Mouse (Mus musculus): Measurements from ENCODE around the gene Shcbp1l. TPM values are rescaled to one million over a fixed set of nuclear protein-coding genes. Genes with fewer than 3 reads are reported as not detected.
"Not testable (repeated sequence)": the region's sequence is repeated elsewhere in the genome, so short reads cannot be mapped to it uniquely, and the experiment has no call there.

Shcbp1l gene
- total RNA-seq (2017), result 0.68 and 1.0 TPM in 2 replicates

DNA sequence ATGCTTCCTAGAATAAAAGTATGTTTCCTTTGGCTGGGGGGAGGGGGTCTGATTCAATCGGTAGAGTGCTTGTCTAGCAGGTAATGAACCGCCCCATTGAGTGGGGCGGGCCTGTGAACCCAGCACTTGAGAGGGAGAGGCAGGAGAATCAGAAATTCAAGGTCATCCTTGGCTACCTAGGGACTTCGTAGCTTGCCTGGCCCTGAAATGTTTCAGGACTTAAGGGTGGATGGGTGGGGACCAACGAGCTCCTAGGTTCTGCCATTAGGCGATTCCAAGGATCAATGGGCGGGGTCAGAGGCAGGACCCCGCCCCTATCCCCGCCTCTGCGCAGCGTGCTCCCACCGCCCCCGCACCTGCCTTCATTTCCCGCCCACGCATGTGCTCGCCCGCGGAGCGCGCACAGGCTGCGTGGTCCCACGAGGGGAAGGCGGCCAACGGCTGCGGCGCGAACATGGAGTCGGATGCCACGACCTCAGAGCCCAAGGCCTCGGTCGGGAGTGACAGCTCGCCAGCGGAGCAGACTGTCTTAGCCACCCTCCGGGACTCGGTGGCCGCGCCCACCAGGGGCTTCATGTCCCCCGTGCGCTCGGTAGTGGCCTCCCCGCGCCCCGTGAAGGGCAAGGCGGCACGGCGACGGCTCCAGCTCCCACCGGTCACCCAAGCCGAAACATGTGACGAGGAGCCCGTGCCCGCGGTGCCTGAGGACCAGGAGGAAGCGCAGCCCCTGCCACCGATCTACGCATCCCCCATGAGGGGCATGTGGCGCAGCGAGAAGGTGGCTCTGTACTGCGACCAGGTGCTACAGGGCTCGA lies at the start of gene Shcbp1l:
Gene Shcbp1l (plus strand): TSS at position 393 of the 815 bp plus-strand sequence.
- ATAC-seq (replicated peaks; ENCODE audit: low read depth, poor library complexity, severe bottlenecking), result peak; percentile 80

DNA sequence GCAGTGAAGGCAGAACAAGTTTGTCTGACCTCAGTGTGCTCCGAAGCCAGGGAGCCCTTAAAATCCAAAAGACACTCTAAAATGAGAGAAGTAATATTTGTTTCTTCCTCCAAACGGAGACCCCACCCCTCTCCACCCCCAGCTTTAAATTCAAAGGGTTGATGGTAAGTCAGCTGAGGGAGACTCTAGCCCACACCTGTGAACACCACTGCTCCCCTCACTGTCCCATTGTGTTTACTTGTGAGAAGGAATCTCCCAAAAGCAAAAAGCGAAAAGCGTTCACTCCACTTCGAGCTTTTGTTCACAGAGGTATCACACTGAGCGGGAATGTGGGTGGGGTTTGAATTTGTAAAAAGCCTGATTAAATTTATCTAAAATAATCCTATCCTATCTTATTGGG lies 48.5 kb upstream of the Shcbp1l start:
- no peak for ATAC-seq (replicated peaks; ENCODE audit: low read depth, poor library complexity, severe bottlenecking)

DNA sequence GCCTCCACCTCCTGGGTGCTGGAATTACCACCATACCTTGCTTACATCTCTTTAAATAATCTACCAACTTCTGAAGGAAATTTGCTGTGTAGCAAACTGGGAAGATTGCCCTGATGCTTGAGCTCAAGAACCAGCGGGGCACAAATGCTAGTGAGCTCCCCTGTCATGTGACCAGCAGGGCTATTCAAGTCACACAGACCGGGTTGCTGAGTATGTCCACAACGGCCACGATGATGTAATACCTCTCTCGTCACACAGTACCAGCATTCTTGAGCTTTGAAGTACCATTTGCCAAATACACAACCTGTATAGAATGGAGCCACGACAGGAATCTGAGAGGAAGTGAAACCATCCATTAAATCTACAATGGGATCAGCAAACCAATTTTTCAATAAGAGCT lies 46.4 kb upstream of the Shcbp1l start:
- no peak for ATAC-seq (replicated peaks; ENCODE audit: low read depth, poor library complexity, severe bottlenecking)

- no peak for ATAC-seq (replicated peaks; ENCODE audit: low read depth, poor library complexity, severe bottlenecking)
Measured at GRCm38 (mm10) chr1:153379832-153380231, 45.1 kb upstream of the Shcbp1l start.

- no peak for ATAC-seq (replicated peaks; ENCODE audit: low read depth, poor library complexity, severe bottlenecking)
Measured at GRCm38 (mm10) chr1:153380746-153381282, 44.1 kb upstream of the Shcbp1l start.

DNA sequence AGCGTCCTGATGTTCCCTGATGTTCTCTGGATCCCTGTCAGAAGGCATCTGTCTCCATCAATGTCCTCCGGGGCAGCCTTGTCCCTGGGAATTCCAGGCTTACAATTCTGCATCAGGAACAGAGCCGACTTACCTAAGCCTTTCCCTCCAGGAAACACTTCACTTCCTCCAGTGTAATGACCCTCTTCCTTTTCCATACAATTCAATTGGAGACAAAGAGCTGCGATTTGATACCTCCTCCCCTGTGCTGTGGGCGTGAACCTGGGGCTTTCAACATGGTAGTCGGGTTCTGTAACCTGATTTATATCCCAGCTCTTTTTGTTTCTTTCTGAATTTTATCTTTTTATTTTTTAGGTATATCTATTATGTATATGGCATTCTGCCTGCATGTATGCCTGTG lies 39.9 kb upstream of the Shcbp1l start:
- no peak for ATAC-seq (replicated peaks; ENCODE audit: low read depth, poor library complexity, severe bottlenecking)

- not testable (repeated sequence) for ATAC-seq (replicated peaks; ENCODE audit: low read depth, poor library complexity, severe bottlenecking)
Measured at GRCm38 (mm10) chr1:153385661-153386060, 39.3 kb upstream of the Shcbp1l start.

DNA sequence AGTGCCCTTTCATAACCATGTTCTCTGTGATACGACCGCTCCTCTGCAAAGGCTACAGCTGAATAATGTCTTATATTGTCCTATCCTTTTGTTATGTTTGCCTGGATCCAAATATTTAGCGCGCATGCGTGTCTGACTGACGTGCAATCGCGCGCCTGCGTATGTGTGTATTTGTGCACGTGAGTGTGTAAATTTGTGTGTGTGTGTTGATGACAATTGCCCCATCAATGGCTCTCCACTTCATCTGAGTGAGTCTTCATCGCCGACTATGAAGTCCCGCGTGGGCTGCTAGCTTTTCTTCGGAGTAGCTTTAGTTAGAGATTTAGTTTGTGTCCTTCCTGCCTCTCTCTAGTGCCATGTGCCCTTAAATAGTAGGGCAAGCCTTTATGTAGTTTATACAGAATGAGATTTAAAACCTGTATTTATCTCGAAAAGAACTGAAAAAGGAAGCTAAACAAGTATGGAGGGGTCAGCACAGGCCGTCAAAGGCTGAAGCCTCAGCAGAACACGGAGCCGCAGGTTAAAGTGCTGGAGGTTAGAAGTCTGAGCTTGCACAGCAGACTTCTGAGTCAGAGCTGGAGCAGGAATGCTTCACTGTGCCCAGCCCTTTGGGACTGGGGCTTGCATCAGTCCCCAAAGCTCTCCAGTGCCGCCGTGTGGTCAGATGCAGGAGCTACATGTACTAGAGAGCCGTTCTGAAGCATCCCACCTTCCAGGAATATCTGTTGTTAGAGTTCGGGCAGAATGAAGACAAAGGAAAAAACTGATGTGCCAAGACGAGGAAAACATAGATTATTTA lies 38.5 kb upstream of the Shcbp1l start:
- ATAC-seq (replicated peaks; ENCODE audit: low read depth, poor library complexity, severe bottlenecking), result peak; percentile 99

GRCm38 (mm10) chr1:153395706-153396105 lies 29.3 kb upstream of the Shcbp1l start:
- not testable (repeated sequence) for ATAC-seq (replicated peaks; ENCODE audit: low read depth, poor library complexity, severe bottlenecking)

- peak; percentile 100 for ATAC-seq (replicated peaks; ENCODE audit: low read depth, poor library complexity, severe bottlenecking)
Measured at GRCm38 (mm10) chr1:153401765-153402164, 23.2 kb upstream of the Shcbp1l start.

- ATAC-seq (replicated peaks; ENCODE audit: low read depth, poor library complexity, severe bottlenecking), result not testable (repeated sequence)
Measured at GRCm38 (mm10) chr1:153407641-153408040, 17.3 kb upstream of the Shcbp1l start.

GRCm38 (mm10) chr1:153408296-153408695 lies 16.7 kb upstream of the Shcbp1l start:
- not testable (repeated sequence) for ATAC-seq (replicated peaks; ENCODE audit: low read depth, poor library complexity, severe bottlenecking)

GRCm38 (mm10) chr1:153410915-153411314 lies 14.0 kb upstream of the Shcbp1l start:
- ATAC-seq (replicated peaks; ENCODE audit: low read depth, poor library complexity, severe bottlenecking), result peak; percentile 76

DNA sequence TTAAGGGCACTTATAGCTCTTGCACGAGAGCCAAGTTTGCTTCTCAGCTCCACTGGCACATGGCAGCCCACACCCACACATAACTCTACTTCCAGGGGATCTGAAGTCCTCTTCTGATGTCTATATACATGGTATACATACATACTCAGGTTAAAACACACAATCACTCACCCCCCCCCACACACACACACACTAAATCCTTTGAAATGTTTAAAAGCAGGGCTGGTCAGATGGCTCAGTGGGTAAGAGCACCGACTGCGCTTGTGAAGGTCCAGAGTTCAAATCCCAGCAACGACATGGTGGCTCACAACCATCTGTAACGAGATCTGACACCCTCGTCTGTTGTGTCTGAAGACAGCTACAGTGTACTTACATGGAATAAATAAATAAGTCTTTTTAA lies 13.2 kb upstream of the Shcbp1l start:
- ATAC-seq (replicated peaks; ENCODE audit: low read depth, poor library complexity, severe bottlenecking), result no peak

DNA sequence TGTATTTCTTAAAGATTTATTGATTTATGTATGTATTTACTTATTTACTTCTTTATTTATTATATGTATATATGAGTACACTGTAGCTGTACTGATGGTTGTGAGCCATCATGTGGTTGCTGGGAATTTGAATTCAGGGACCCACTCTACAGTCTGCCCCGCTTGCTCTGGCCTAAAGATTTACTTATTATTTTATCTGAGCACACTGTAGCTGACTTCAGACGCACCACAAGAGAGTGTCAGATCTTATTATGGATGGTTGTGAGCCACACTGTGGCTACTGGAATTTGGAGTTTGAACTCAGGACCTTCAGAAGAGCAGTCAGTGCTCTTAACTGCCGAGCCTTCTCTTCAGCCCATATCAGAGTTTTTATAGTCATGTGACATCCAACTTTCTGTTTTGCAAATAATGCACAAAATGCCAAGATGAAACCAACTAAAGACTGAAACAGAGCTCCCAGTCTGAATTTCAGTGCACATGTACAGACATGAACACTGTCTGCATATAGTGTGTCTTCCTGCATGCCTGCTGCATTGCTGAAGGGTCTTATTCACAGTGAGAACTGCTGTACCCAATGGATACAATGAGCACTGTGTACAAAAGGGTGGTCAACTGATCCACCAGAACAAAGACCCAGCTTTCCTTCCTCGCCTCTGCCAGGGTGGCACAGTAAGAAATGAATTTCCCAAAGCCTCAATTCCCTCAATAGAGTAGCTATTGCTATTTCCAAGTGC lies 12.1 kb upstream of the Shcbp1l start:
- not testable (repeated sequence) for ATAC-seq (replicated peaks; ENCODE audit: low read depth, poor library complexity, severe bottlenecking)

- not testable (repeated sequence) for ATAC-seq (replicated peaks; ENCODE audit: low read depth, poor library complexity, severe bottlenecking)
Measured at GRCm38 (mm10) chr1:153413397-153414020, 11.5 kb upstream of the Shcbp1l start.

- ATAC-seq (replicated peaks; ENCODE audit: low read depth, poor library complexity, severe bottlenecking), result peak; percentile 76
Measured at GRCm38 (mm10) chr1:153414114-153414723, 10.7 kb upstream of the Shcbp1l start.

GRCm38 (mm10) chr1:153414962-153415361 lies 10.0 kb upstream of the Shcbp1l start:
- peak; percentile 55 for ATAC-seq (replicated peaks; ENCODE audit: low read depth, poor library complexity, severe bottlenecking)

GRCm38 (mm10) chr1:153415742-153416141 lies 9.2 kb upstream of the Shcbp1l start:
- peak; percentile 73 for ATAC-seq (replicated peaks; ENCODE audit: low read depth, poor library complexity, severe bottlenecking)
